Mouse (Mus musculus) spleen, adult 2 months (tissue): ENCODE data around the gene Tceal1. TPM values are rescaled to one million over a fixed set of nuclear protein-coding genes. Genes with fewer than 3 reads are reported as not detected.

Experiments
- DNase-seq, 2 experiments: peaks; one replicate each; pipeline versions ENCODE4 v3.0.0 to v3.0.0-alpha.2; 2012 to 2021; ENCODE audit warnings: low spot score in 2 of 2, low read depth in 1 of 2
- H3K27ac ChIP-seq: fragments of 200-500 bp; 2 replicates; pipeline ENCODE4 v1.5.1; 2012; ENCODE audit warnings: low read length, inconsistent platforms; ENCODE audit not compliant: insufficient read depth
- H3K27me3 ChIP-seq: fragments of 200-500 bp; 2 replicates; pipeline ENCODE4 v1.6.1; 2012; ENCODE audit warnings: mild to moderate bottlenecking, moderate library complexity, low read length, inconsistent platforms; ENCODE audit not compliant: control insufficient read depth, insufficient read depth
- H3K36me3 ChIP-seq: fragments of 200-500 bp; 2 replicates; pipeline ENCODE4 v1.6.1; 2012; ENCODE audit warnings: mild to moderate bottlenecking, low read length, inconsistent platforms; ENCODE audit not compliant: control insufficient read depth, insufficient read depth
- H3K4me1 ChIP-seq: fragments of 200-500 bp; 2 replicates; pipeline ENCODE4 v1.6.1; 2011; ENCODE audit warnings: inconsistent platforms; ENCODE audit not compliant: control insufficient read depth, insufficient read depth, insufficient read length
- H3K4me3 ChIP-seq: fragments of 200-500 bp; 2 replicates; pipeline ENCODE4 v1.5.1; 2011; ENCODE audit warnings: mild to moderate bottlenecking, inconsistent platforms; ENCODE audit not compliant: insufficient read depth, insufficient read length; ENCODE audit errors: extremely low read depth
- CTCF ChIP-seq: fragments of 200-500 bp; IDR thresholded peaks from 2 replicates; pipeline ENCODE4 v1.5.1; 2011; ENCODE audit warnings: mild to moderate bottlenecking, inconsistent platforms; ENCODE audit not compliant: insufficient read depth, insufficient read length, insufficient replicate concordance; ENCODE audit errors: extremely low read depth
- POLR2A ChIP-seq: fragments of 200-500 bp; IDR thresholded peaks from 2 replicates; pipeline ENCODE4 v1.6.1; 2011; ENCODE audit warnings: low read depth, low read length, inconsistent platforms
- WGBS: fragments of 180-500 bp; shearing (Covaris S2); methylation state at CpG from one replicate; pipeline ENCODE4 v1.1.7; 2018; 5-methylcytosine and 5-hydroxymethylcytosine counted together
- polyA plus RNA-seq: library from polyadenylated mRNA; depleted of rRNA; stranded (reverse); fragments of >200 nt; gene quantifications from 2 replicates; pipeline ENCODE4 v1.2.3, GENCODE M21; 2012

Tceal1 gene
- polyA plus RNA-seq, 1 experiment, result 0.25 TPM

DNA sequence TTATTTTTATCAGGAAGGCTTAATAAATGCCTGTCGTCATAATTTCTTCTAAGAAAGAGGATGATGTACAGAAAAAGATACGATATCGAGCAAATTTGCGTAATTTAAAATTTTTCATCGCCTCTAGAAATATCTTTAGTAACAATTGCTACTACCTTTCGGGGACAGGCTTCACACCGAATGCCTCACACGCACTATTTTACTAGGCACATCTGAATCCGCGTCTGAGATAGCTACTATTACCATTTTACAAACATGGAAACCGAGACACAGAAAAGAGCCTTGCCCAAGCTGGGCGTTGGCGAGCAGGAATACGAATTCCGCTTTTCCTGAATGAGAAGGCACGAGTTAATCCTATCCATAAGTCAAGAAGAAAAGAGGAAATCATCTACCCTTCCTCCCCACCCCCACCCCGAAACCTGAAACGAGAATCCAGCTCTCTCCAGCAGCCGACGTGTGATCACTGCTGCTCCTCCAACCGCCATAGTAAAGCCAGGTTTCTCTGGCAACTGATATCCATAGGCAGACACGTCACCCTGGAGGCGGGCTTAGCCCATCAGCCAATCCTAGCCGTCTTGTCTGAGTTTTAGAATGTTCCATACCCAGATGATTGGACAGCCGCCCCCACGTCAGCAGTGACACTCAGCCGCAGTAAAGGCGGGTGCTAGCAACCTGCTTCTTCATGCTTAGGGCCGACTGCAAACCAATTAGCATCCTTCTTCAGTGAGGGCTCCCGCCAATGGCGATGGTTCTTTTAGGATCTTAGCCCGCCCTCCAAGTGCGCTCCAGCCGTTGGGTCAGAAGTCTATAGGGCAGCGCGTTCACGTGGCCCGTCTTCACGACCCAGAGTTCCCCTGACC, 33.2 kb downstream of the Tceal1 start:
- Histone ChIP-seq H3K4me3 (peak overlapping the region; percentile 68), H3K27ac (peak overlapping the region; percentile 74), H3K27me3 (no peaks in the 10 kb centered on the region), H3K36me3 (no peaks in the 10 kb centered on the region), H3K4me1 (no peaks in the 10 kb centered on the region)
- 27% methylated on average over 39 of the region's 39 CpGs for WGBS
- TF ChIP-seq CTCF (no peak), POLR2A (peak; percentile 54; the same call in 1 of the 2 replicates)
- DNase-seq, result peak; percentile 86 to 95

GRCm38 (mm10) chrX:136741651-136742201, 33.9 kb downstream of the Tceal1 start:
- peak in 1 of 2 experiments; percentile 73 for DNase-seq
- 38% methylated on average over 46 of the region's 46 CpGs for WGBS
- TF ChIP-seq POLR2A (peak; percentile 2; the same call in 1 of the 2 replicates), CTCF (no peak)

DNA sequence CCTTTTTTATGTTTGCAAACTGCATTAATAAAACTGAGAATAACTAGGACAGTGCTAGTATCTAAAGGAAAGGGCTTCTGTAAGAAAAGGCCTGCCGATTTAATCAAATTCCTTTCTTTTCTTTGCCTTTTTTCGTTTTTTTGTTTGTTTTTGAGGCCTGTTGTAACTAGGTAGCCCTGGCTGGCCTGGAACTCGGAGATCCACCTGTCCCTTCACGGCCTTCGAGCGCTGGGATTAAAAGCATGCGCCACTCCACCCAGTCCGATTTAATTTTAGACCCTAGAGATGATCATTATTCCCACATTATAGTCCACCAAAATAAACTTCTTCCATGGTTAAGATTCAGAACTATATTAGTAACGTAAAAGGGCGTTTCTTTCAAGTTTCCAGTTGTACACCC, 34.5 kb downstream of the Tceal1 start:
- no peaks in the 10 kb centered on the region for H3K27me3 ChIP-seq
- no peak for TF ChIP-seq CTCF
- TF ChIP-seq POLR2A, result no peak
- peak overlapping the region; percentile 93 for H3K27ac ChIP-seq
- DNase-seq, result no peak
- 38% methylated on average over 10 of the region's 10 CpGs for WGBS
- H3K4me1 ChIP-seq, result no peaks in the 10 kb centered on the region
- H3K4me3 ChIP-seq, result peak overlapping the region; percentile 75
- no peaks in the 10 kb centered on the region; the same call in 1 of the 2 replicates for H3K36me3 ChIP-seq

More at GRCm38 (mm10) chrX:136741651-136742201, 33.9 kb downstream of the Tceal1 start:
- no peaks in the 10 kb centered on the region for H3K27me3 ChIP-seq
- peak overlapping the region; percentile 93 for H3K27ac ChIP-seq
- H3K36me3 ChIP-seq, result no peaks in the 10 kb centered on the region
- H3K4me3 ChIP-seq, result peak overlapping the region; percentile 75
- H3K4me1 ChIP-seq, result no peaks in the 10 kb centered on the region

GRCm38 (mm10) chrX:136742661-136743103, 34.9 kb downstream of the Tceal1 start:
- Histone ChIP-seq H3K27ac (peak overlapping the region; percentile 93), H3K4me1 (no peaks in the 10 kb centered on the region), H3K36me3 (no peaks in the 10 kb centered on the region; the same call in 1 of the 2 replicates), H3K27me3 (no peaks in the 10 kb centered on the region), H3K4me3 (peak overlapping the region; percentile 23; the same call in 1 of the 2 replicates)
- DNase-seq, result peak; percentile 37 to 38
- TF ChIP-seq POLR2A, result no peak
- TF ChIP-seq CTCF, result 0 out of 2 replicates have a peak, but pooled peaks have one; percentile 5
- 31% methylated on average over 5 of the region's 5 CpGs for WGBS

DNA sequence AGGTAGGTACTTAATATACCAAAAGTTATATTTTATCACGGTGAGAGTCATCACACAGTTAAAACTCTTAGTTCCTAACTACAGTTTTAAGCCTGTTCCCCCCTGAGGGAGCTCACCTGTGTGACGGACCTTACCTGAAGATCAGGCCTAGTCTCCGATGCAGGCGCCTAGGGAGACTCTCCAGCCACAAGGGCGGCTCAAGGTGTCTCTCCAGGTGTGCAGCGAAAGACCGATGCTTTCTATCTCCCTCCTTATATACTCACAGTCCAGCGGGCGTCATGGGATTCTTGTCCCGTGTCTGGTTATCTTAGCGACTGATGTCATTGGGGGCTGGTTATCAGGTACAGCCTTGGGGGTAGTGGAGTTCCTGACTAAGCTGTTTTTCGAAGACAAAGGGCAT, 35.7 kb downstream of the Tceal1 start, which contains the start of gene Morf4l2:
Gene Morf4l2 (minus strand): TSS at position 232 of the 400 bp plus-strand sequence.
- Histone ChIP-seq H3K4me3 (peak within 1 kb of the TSS; percentile 23; the same call in 1 of the 2 replicates), H3K4me1 (no peaks in the 10 kb centered on the region), H3K36me3 (no peaks in the 10 kb centered on the region; the same call in 1 of the 2 replicates), H3K27ac (peak within 1 kb of the TSS; percentile 93), H3K27me3 (no peaks in the 10 kb centered on the region)
- no peak for TF ChIP-seq CTCF
- no peak for TF ChIP-seq POLR2A
- WGBS, result 87% methylated on average over 12 of the region's 12 CpGs
- no peak for DNase-seq

DNA sequence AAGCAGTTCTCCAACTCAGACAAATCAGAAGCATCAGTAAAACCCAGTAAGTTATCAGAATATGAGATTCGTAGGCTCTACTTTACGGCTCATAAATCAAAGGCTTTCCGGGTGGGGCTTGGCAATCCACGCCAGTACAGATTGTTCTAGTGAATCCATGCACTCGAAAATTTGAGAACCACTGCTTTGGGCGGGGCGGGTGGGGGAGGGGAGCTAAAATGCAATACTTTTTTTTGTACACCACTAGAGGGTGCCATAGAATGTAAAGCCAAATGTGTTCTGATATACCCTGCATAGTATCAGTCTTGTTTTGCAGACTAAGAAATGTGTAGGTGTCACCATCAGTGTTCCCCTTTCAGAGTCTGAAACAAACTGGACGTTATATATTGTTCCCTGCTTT, 36.9 kb downstream of the Tceal1 start:
- TF ChIP-seq CTCF (no peak), POLR2A (no peak)
- Histone ChIP-seq H3K27me3 (no peaks in the 10 kb centered on the region), H3K36me3 (no peaks in the 10 kb centered on the region; the same call in 1 of the 2 replicates), H3K27ac (no peak overlapping the region), H3K4me1 (no peaks in the 10 kb centered on the region), H3K4me3 (no peak overlapping the region)
- WGBS, result 66% methylated on average over 8 of the region's 8 CpGs
- DNase-seq, result no peak
